Mouse (Mus musculus) stomach, embryonic 16.5 days (tissue): ENCODE measurements around the gene B3galt4. TPM values are rescaled to one million over a fixed set of nuclear protein-coding genes. Genes with fewer than 3 reads are reported as not detected.

ENCODE experiments used
- polyA plus RNA-seq: library from polyadenylated mRNA; unstranded; fragments of >200 nt; fragmentation: Nextera tagmentation; extraction: Ambion mirVana; gene quantifications from 2 replicates; pipeline ENCODE4 v1.2.1, GENCODE M21; 2015

The B3galt4 gene
- polyA plus RNA-seq, 1 experiment from 2014 or later, result 8.6 TPM

Other genes with a start within 250 kb of the B3galt4 start
- gene March2, start 232.8 kb downstream of the B3galt4 start, polyA plus RNA-seq, result 56.0 and 58.8 TPM in 2 replicates
- 212 and 237 TPM in 2 replicates for gene Rab11b, start 191.0 kb downstream of the B3galt4 start, polyA plus RNA-seq
- gene Angptl4, start 169.7 kb downstream of the B3galt4 start, polyA plus RNA-seq, result 25.8 and 30.7 TPM in 2 replicates
- 24.8 and 29.0 TPM in 2 replicates for gene Kank3, start 141.0 kb downstream of the B3galt4 start, polyA plus RNA-seq
- gene Rps28, start 126.9 kb downstream of the B3galt4 start, polyA plus RNA-seq, result 740 and 935 TPM in 2 replicates
- gene Ndufa7, start 126.9 kb downstream of the B3galt4 start, polyA plus RNA-seq, result 442 and 446 TPM in 2 replicates
- 52.0 and 54.0 TPM in 2 replicates for gene Cd320, start 108.4 kb downstream of the B3galt4 start, polyA plus RNA-seq
- gene Gm7029, start 77.7 kb downstream of the B3galt4 start, polyA plus RNA-seq, result not detected in 2 replicates
- gene Kifc1, start 60.8 kb downstream of the B3galt4 start, polyA plus RNA-seq, result 6.9 and 7.9 TPM in 2 replicates
- gene Platr17, start 46.4 kb downstream of the B3galt4 start, polyA plus RNA-seq, result 0.39 and 0.40 TPM in 2 replicates
- 40.9 and 44.4 TPM in 2 replicates for gene Daxx, start 42.1 kb downstream of the B3galt4 start, polyA plus RNA-seq
- gene Tapbp, start 35.6 kb downstream of the B3galt4 start, polyA plus RNA-seq, result 58.4 and 68.7 TPM in 2 replicates
- gene Zbtb22, start 35.6 kb downstream of the B3galt4 start, polyA plus RNA-seq, result 11.4 and 12.5 TPM in 2 replicates
- gene Rgl2, start 21.9 kb downstream of the B3galt4 start, polyA plus RNA-seq, result 43.9 and 44.7 TPM in 2 replicates
- gene Pfdn6, start 11.1 kb downstream of the B3galt4 start, polyA plus RNA-seq, result 133 and 147 TPM in 2 replicates
- 19.0 and 23.1 TPM in 2 replicates for gene Wdr46, start 10.8 kb downstream of the B3galt4 start, polyA plus RNA-seq
- gene Vps52, start 4.3 kb upstream of the B3galt4 start, polyA plus RNA-seq, result 42.6 and 45.0 TPM in 2 replicates
- gene Rps18, start 4.5 kb upstream of the B3galt4 start, polyA plus RNA-seq, result 1,606 and 1,631 TPM in 2 replicates
- gene H2-K1, start 48.9 kb upstream of the B3galt4 start, polyA plus RNA-seq, result 107 and 140 TPM in 2 replicates
- 8.1 and 10.7 TPM in 2 replicates for gene Ring1, start 73.2 kb upstream of the B3galt4 start, polyA plus RNA-seq
- gene H2-Ke6, start 76.6 kb upstream of the B3galt4 start, polyA plus RNA-seq, result 38.9 and 41.3 TPM in 2 replicates
- gene Slc39a7, start 80.2 kb upstream of the B3galt4 start, polyA plus RNA-seq, result 194 and 195 TPM in 2 replicates
- gene Rxrb, start 80.3 kb upstream of the B3galt4 start, polyA plus RNA-seq, result 36.3 and 37.7 TPM in 2 replicates
- 0.57 and 0.61 TPM in 2 replicates for gene Col11a2, start 87.9 kb upstream of the B3galt4 start, polyA plus RNA-seq
- gene H2-Oa, start 140.9 kb upstream of the B3galt4 start, polyA plus RNA-seq, result 0.61 and 0.64 TPM in 2 replicates
- gene H2-DMa, start 168.1 kb upstream of the B3galt4 start, polyA plus RNA-seq, result 10.8 and 11.6 TPM in 2 replicates
- gene Brd2, start 171.1 kb upstream of the B3galt4 start, polyA plus RNA-seq, result 71.9 and 74.7 TPM in 2 replicates
- gene H2-DMb2, start 191.8 kb upstream of the B3galt4 start, polyA plus RNA-seq, result 0.70 and 0.82 TPM in 2 replicates
- 2.0 and 2.9 TPM in 2 replicates for gene H2-DMb1, start 201.6 kb upstream of the B3galt4 start, polyA plus RNA-seq
- 8.7 and 9.1 TPM in 2 replicates for gene Tap1, start 236.1 kb upstream of the B3galt4 start, polyA plus RNA-seq
- gene Psmb9, start 236.3 kb upstream of the B3galt4 start, polyA plus RNA-seq, result 7.3 and 7.7 TPM in 2 replicates
- 14.7 and 15.4 TPM in 2 replicates for gene Psmb8, start 246.2 kb upstream of the B3galt4 start, polyA plus RNA-seq